Mouse (Mus musculus) thymus, postnatal 14 days (tissue): ENCODE measurements around the gene Msi2.

Source experiments
- DNase-seq: peaks from one replicate; pipeline ENCODE4 v3.0.0; 2021

The Msi2 gene

DNA sequence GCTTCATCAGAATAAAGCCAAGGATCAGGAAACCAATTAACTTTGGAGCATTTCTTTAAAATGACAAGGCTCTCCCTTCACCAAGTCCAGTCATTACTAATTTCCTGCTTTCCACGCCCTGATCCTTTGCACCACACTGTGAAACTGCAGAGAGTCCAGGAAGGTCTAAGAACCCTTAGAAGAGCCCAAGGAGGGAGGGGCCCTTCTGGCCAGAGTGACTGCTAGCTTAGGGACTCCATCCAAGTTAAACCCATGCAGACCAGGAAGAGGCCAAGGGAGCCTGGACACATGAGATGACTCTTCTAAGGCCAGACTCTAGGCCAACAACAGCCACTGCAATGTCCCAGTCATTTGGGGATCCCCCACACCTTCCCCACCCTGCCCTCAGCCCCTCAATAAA, 83.7 kb downstream of the Msi2 start:
- DNase-seq, result no peak

DNA sequence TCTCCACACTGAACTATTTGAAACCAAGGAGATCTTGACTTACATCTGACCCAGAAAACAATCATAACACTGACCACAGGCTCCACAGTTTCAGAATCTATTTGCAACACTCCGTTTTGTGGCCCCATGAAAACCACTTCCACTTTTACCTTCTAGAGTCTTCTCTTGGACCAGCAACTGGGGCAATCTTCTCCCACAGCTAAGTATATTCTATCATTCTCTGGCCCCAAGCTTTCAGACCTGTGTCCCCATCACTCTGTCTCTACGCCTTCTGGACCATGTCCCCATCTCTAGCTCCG, 86.4 kb downstream of the Msi2 start:
- no peak for DNase-seq

DNA sequence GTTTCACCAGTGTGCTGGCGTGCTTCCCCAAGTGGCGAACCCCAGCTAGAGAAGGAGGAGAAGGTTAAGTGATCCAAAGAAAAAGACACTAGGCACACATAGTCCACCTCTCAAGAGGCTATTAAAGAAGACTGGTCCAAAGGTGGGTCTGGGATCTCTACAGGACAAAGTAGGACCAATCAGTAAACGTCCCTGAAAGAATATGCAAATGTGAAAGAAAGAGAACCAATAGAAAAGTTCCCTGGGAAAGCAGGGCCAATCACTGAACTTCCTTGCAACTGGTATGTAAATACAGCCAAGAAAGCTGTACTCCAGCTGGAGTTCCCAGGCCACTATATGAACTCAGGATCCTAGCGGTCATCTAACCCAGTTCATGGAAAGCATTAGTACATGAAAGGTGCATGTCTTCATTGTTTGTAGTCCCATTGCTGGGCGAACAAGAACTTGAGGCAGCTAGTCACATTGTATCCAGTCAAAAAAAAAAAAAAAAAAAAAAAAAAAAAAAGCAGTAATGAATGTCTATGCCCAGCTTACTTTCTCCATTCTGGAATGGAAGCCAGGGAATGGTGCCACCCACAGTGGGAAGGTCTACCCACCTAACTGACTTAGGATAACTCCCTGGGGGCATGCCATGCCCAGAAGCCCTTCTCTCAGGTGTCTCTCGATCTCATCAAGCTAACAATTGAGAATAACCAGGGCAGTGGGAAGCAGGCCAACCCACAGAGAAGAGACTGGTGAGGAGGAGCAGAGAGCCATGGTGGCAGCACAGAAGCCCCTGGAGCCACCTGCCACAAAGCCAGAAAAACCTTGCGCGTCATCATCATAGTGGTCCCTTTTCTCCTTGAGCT, 87.0 kb downstream of the Msi2 start:
- DNase-seq, result no peak

GRCm38 (mm10) chr11:88629619-88630018, 88.7 kb downstream of the Msi2 start:
- DNase-seq, result no peak

- DNase-seq, result no peak
Observed at GRCm38 (mm10) chr11:88629165-88629564, 89.1 kb downstream of the Msi2 start.

- DNase-seq, result no peak
Observed at GRCm38 (mm10) chr11:88628676-88629075, 89.6 kb downstream of the Msi2 start.

GRCm38 (mm10) chr11:88627327-88627726, 91.0 kb downstream of the Msi2 start:
- DNase-seq, result peak; percentile 82

- no peak for DNase-seq
Observed at GRCm38 (mm10) chr11:88626576-88626975, 91.7 kb downstream of the Msi2 start.

GRCm38 (mm10) chr11:88626061-88626460, 92.3 kb downstream of the Msi2 start:
- no peak for DNase-seq

- no peak for DNase-seq
Observed at GRCm38 (mm10) chr11:88625063-88625462, 93.2 kb downstream of the Msi2 start.

- DNase-seq, result no peak
Observed at GRCm38 (mm10) chr11:88624627-88625026, 93.7 kb downstream of the Msi2 start.

GRCm38 (mm10) chr11:88623671-88624070, 94.6 kb downstream of the Msi2 start:
- DNase-seq, result no peak

DNA sequence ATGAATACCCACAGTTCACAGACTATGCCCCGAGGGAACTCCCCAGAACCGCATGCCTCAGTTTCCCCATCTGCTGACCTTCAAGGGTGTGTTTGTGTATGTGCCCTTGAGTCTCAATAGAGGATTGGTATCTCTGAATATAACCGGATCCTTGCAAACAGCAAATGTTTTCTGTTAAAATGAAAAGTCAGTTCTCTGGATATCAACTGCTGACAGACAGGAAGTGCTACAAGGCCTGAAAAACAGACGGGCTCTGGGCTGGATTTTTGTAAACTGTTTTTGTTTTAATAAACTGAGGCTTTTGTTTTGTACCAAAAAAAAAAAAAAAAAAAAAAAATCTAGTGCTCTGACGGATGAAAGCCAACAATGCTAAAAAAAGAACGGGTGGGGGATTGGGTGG, 95.8 kb downstream of the Msi2 start:
- no peak for DNase-seq

DNA sequence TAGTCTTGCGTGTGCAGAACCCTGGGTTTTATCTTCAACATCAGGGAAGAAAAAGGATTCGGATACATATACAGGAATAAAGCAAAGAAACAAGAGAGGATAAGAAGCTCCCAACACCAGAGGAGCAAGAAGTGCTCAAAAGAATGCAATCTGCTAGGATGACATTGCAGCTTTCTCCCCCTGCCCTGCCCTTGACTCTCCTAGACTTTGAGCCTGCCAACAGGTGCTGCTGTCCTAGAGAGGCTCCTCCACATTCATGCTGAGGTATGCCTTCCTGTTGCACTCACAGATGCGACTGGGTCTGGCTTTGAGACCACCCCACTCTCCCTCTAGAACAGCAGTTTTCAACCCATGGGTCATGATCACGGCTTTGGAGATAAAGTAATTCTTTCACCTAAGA, 96.5 kb downstream of the Msi2 start:
- DNase-seq, result peak; percentile 70

GRCm38 (mm10) chr11:88620158-88620973, 97.9 kb downstream of the Msi2 start:
- DNase-seq, result peak; percentile 78

GRCm38 (mm10) chr11:88619468-88620157, 98.7 kb downstream of the Msi2 start:
- DNase-seq, result peak; percentile 39

DNA sequence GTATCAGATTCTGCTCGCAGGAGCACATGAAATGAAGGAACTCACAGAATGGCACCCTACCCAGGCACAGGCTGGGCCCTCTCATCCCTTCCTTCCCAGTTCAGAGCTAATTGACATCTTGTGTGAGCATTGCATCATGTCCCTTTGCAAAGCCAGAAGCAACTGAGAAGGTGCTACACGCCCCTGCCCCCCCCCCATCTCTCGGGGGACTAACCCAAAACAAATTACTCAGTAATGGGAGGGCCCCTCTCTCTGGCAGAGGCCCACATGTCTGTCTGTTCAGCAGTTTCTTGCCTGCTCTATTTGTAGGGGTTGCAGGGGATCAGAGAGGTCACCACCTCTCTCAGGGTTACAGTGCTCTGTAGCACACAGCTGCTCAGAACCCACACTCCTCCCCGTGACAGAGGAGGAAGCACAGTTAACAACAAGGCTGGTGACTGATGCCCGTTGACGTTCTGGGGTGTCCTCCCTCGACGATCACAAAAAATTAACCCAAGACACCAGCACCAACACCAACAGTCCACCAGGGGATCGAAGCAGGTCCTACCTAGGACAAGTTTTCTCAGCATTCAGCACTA, 99.5 kb downstream of the Msi2 start:
- peak; percentile 74 for DNase-seq

DNA sequence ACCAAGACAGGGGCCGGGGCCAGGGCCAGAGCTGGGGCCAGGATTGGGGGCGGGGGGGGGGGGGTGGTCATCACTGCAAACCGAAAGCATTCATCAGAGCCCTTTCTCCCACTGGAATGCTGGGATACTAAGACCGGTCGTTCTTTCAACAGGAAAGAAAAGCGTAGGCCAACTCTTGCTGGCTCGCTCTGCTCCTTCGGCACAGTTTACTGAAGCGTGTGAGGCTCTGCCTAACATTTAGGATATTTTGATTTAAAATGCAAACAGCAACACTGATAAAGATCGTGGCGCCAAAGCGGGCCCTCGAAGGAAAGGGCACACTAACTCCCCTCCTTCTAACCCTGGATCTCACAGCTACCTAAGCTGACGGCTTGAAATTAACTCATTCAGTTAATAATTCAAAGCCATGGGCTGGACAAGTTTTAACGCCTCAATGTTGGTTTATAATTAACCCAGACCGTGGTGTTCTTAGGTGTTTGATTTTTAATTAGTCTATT, 100.3 kb downstream of the Msi2 start:
- DNase-seq, result no peak

GRCm38 (mm10) chr11:88617380-88617779, 100.9 kb downstream of the Msi2 start:
- DNase-seq, result no peak

DNA sequence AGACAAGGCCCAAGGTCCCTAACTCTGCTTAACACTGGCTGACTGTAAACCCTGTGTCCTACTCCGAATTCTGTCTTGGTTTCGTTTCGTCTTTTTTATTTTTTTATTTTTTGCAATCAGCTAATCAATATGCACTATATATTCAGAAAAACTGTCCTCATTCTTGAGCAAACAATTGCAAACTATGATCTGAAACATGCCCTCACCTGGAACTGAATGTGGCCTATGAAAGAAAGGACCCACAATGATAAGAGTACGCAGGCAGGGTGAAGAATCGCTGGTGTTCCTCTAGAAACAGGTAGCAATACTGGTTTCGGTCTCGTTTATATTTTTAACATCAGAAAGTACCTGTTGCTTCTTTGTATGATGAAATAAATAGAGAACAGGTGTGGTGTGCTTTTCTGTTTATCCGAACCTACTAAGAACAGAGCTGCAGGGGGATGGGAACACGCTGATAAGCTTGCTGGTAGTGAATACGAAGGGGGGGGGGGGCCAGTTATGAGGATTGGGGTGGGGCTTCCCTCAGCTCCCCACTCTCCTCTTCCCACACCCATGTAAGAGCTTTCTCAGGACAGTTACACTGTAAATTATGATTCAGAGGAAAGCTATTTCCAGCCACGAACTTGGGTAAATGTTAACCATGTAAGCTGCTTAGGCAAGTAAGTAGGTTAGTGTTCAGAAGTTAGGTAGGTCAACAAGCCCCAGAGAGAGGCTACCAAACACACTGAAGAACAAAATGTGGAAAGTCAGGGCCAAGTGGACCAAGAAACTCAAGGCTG, 103.6 kb downstream of the Msi2 start:
- no peak for DNase-seq

DNA sequence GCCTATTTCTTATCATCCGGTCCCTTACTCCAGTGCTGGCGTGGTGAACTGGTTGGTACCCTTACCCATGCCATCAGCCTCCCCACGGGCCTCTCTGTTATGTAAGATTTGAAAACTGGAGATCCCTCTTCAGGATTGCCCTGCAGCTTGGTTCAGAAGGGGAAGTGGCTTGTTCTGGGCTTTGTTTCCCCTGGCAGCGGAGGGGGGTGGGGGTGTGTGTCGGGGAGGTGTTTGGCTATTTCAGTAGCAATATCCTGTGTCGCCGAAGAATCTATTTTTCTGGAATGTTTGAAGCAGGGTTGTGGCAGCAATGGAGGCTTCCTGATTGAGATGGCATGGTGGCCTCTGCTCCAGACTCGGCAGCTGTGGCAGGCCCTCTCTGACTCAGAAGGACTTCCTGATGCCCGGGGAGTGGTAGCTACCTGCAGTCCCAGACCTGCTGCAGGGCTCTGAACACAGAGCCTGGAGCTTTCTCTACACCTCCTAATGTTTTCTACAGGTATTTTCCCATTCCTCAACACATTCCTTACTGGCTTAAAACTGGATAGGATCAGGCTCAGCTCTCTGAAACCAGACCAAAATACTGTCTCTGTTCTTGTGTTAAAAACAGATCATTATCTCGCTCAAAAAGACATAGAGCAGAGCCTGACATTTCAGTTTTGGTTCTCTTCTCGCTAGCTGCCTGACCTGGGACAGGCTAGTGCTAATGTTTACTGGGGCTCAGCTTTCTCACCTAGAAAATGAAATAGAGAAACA, 104.4 kb downstream of the Msi2 start:
- peak; percentile 84 for DNase-seq

- DNase-seq, result no peak
Observed at GRCm38 (mm10) chr11:88613008-88613407, 105.3 kb downstream of the Msi2 start.
